Mouse (Mus musculus) forebrain, embryonic 12.5 days (tissue): ENCODE measurements around the gene Lrrc26. TPM values are rescaled to one million over a fixed set of nuclear protein-coding genes. Genes with fewer than 3 reads are reported as not detected.

Experiments used
- ATAC-seq: fragments of 200-750 bp; cut with Nextera tagmentation; 2 replicates; pipeline ENCODE4 v1.8.0; 2017; ENCODE audit warnings: moderate TSS enrichment; ENCODE audit not compliant: low FRiP score
- H3K27ac ChIP-seq: fragments of 300-500 bp; sonication (generic); 2 replicates; pipeline ENCODE4 v1.5.1; 2016; ENCODE audit warnings: mild to moderate bottlenecking
- H3K27me3 ChIP-seq: fragments of 300-500 bp; sonication (generic); 2 replicates; pipeline ENCODE4 v1.6.1; 2016; ENCODE audit warnings: mild to moderate bottlenecking
- H3K36me3 ChIP-seq: fragments of 300-500 bp; sonication (generic); replicated peaks from 2 replicates; pipeline ENCODE4 v1.6.1; 2016; ENCODE audit warnings: mild to moderate bottlenecking
- H3K4me1 ChIP-seq: fragments of 300-500 bp; sonication (generic); 2 replicates; pipeline ENCODE4 v1.6.1; 2016
- H3K4me2 ChIP-seq: fragments of 300-500 bp; sonication (generic); 2 replicates; pipeline ENCODE4 v1.6.1; 2016; ENCODE audit warnings: mild to moderate bottlenecking, moderate library complexity
- H3K4me3 ChIP-seq: fragments of 300-500 bp; sonication (generic); replicated peaks from 2 replicates; pipeline ENCODE4 v1.5.1; 2016; ENCODE audit warnings: mild to moderate bottlenecking
- H3K9ac ChIP-seq: fragments of 300-500 bp; sonication (generic); 2 replicates; pipeline ENCODE4 v1.6.1; 2016; ENCODE audit warnings: mild to moderate bottlenecking
- H3K9me3 ChIP-seq: fragments of 300-500 bp; sonication (generic); 2 replicates; pipeline ENCODE4 v1.6.1; 2016
- WGBS: fragments of 180-500 bp; shearing (Covaris S2); methylation state at CpG from one replicate; pipeline ENCODE4 v1.1.7; 2016; 5-methylcytosine and 5-hydroxymethylcytosine counted together
- polyA plus RNA-seq: library from polyadenylated mRNA; unstranded; fragments of >200 nt; fragmentation: Nextera tagmentation; extraction: Ambion mirVana; gene quantifications from 2 replicates; pipeline ENCODE4 v1.2.1, GENCODE M21; 2016

Lrrc26 gene
- polyA plus RNA-seq, 1 experiment from 2014 or later = not detected

DNA sequence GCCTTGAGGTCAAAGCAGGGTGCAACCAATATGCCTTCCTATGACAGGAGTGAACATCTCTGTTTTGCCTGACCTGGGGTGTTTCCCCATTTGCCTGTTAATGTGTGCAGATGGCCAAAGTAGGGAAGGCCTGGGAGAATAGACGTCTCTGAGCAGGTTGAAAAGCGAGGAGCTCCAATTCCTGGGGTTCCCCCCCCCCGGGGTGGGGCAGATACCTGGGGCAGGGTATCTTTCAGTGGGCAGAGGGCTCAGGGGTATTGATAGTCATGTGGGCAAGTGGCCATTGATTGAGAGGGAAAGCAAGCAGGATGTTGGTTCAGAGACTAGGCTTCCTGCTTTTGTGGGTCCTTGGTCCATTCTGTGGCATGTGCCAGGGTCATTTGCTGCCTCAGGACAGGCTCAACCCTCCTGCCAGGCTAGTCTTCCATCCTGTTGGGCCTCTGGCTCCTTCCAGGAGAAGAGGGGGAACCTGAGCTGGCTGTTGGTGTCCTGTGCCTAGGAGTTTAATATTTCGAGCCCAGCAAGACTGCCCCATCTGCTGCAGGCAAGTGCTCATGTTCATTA is 21.9 kb upstream of the Lrrc26 start:
- 80% methylated on average over 4 of the region's 4 CpGs for WGBS
- peaks cover 23% of the 10 kb centered on the region for H3K27me3 ChIP-seq
- no peak overlapping the region for H3K27ac ChIP-seq
- no peak overlapping the region for H3K4me2 ChIP-seq
- no peaks in the 10 kb centered on the region for H3K9me3 ChIP-seq
- peaks cover 34% of the 10 kb centered on the region for H3K36me3 ChIP-seq
- no peak overlapping the region for H3K4me3 ChIP-seq
- no peak overlapping the region for H3K9ac ChIP-seq
- no peak for ATAC-seq
- H3K4me1 ChIP-seq = peaks cover 59% of the 10 kb centered on the region

DNA sequence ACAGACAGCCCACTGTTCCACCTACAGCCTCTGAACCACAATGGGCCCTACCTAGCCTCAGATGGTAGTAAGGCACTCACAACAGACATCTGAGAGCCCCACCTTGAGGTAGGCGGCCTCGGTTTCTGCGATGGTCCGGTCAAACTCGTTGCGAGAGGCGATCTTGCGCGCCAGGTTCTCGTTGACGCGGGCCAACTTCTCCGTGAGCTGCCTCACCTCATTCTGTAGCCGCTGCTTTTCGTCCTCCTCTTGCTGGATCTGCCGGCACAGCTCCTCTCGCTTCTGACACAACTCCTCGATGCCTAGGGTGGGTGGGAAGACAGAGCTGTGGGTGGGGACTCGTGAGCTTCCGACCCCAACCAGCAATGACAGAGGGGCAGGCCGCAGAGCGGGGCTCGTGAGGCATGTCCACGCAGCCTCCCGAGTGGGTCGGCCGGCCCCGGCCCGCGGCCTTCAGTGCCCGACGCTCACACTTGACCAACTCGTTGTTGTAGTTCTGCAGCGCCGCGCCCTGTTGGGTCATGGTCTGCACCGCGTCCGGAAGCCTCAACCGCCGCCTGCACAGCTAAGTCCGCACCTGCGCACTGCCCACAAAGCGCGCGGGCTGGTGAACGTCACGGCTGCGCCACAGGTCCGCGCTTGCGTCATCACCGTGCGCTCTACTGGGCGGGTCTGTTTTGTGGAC is 17.7 kb upstream of the Lrrc26 start, which contains the start of the genes Ssna1 and Anapc2:
Gene Ssna1, minus strand, starts transcription at position 612 of the 685 bp plus-strand sequence.
Gene Anapc2, plus strand, starts transcription at position 652 of the 685 bp plus-strand sequence.
- ATAC-seq = peak; percentile 98
- peak within 1 kb of the TSS; percentile 93 for H3K4me2 ChIP-seq
- peak within 1 kb of the TSS; percentile 73 for H3K4me3 ChIP-seq
- H3K27me3 ChIP-seq = no peaks in the 10 kb centered on the region
- H3K9me3 ChIP-seq = no peaks in the 10 kb centered on the region
- peak within 1 kb of the TSS; percentile 80 for H3K27ac ChIP-seq
- H3K9ac ChIP-seq = peak within 1 kb of the TSS; percentile 90
- WGBS = under 1% methylated on average over 52 of the region's 55 CpGs
- peaks cover 70% of the 10 kb centered on the region for H3K36me3 ChIP-seq
- peaks cover 35% of the 10 kb centered on the region for H3K4me1 ChIP-seq

DNA sequence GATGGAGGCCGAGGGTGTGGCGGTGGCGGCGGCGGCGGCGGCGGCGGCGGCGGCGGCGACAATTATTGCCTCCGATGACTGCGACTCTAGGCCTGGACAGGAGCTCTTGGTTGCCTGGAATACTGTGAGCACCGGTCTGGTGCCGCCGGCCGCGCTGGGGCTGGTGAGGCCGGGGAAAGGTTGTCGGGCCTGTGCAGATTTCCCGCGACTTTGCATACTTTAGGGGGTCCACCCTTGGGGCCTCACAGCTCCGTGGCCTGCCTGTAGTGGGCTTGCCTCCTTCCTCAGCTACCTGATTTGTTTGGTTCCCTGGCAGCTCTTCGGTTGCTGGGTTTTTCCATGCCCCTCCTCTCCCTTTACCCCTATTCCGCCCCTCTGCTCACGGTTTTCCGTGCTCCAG is 17.2 kb upstream of the Lrrc26 start:
- peak overlapping the region; percentile 73 for H3K4me3 ChIP-seq
- H3K4me2 ChIP-seq = peak overlapping the region; percentile 93
- H3K36me3 ChIP-seq = peaks cover 76% of the 10 kb centered on the region
- peak; percentile 68; the same call in 1 of the 2 replicates for ATAC-seq
- H3K27me3 ChIP-seq = no peaks in the 10 kb centered on the region
- WGBS = 1% methylated on average over 29 of the region's 29 CpGs
- H3K4me1 ChIP-seq = peaks cover 30% of the 10 kb centered on the region
- H3K9ac ChIP-seq = peak overlapping the region; percentile 90
- no peaks in the 10 kb centered on the region for H3K9me3 ChIP-seq
- no peak overlapping the region for H3K27ac ChIP-seq

DNA sequence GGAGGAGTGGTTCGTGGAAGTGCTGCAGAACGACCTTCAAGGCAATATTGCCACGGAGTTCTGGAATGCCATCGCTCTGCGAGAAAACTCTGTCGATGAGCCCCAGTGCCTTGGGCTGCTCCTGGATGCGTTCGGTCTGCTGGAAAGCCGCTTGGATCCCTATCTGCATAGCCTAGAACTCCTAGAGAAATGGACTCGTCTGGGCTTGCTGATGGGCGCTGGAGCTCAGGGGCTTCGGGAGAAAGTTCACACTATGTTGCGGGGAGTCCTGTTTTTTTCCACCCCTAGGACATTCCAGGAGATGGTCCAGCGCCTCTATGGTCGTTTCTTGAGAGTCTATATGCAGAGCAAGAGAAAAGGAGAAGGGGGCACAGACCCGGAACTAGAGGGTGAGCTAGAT is 16.7 kb upstream of the Lrrc26 start:
- Histone ChIP-seq H3K9ac (peak overlapping the region; percentile 90), H3K36me3 (peaks cover 76% of the 10 kb centered on the region), H3K4me3 (peak overlapping the region; percentile 73), H3K27me3 (no peaks in the 10 kb centered on the region), H3K4me1 (peaks cover 29% of the 10 kb centered on the region), H3K4me2 (peak overlapping the region; percentile 93), H3K9me3 (no peaks in the 10 kb centered on the region), H3K27ac (no peak overlapping the region)
- no peak for ATAC-seq
- WGBS = 39% methylated on average over 16 of the region's 16 CpGs

DNA sequence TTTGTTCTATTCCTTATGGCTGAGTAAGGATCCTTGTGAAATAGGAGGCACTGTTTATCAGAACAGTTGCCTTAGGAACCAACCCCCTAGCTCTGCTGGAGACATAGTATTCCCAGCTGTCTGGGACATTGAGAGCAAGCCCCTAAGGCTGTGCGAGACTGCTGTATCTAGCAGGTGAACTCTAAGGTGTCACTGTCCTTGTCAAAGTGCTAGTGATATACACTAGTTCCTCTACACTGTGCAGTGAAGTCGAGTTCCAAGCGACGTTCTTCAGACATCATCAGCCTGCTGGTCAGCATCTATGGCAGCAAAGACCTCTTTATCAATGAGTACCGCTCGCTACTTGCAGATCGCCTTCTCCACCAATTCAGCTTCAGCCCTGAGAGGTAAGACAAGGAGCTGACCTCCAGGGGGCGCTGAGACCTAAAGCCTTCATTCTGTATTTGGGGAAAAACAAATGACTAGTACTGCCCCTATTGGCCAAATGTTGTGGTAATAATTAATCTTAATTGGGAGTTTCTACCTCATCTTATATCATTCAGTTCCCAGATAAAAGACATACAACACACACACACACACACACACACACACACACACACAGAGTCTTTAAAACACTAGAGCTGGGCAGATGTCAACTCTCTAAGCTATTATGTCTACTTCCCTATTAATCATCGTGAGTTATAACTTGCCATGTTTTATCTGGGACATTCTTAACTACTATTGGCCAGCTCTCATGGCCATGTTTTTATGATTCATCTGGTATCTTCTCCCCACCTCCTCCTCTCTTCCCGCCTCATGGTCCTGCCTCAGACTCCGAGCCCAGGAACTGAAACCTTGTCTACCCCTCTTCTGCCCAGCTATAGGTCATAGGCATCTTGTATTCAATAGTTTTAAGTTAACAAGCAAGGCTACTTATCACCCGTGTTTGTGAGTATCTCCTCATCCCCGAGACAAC is 10.5 kb upstream of the Lrrc26 start:
- ATAC-seq = 0 out of 2 replicates have a peak, but pooled peaks have one; percentile 44

GRCm38 (mm10) chr2:25285551-25285950 is 4.2 kb upstream of the Lrrc26 start:
- ATAC-seq = no peak
- H3K9me3 ChIP-seq = no peaks in the 10 kb centered on the region
- peaks cover 40% of the 10 kb centered on the region for H3K27me3 ChIP-seq
- WGBS = 92% methylated on average over 2 of the region's 2 CpGs
- no peak overlapping the region for H3K4me2 ChIP-seq
- H3K4me3 ChIP-seq = no peak overlapping the region
- H3K27ac ChIP-seq = no peak overlapping the region
- peaks cover 59% of the 10 kb centered on the region for H3K36me3 ChIP-seq
- H3K4me1 ChIP-seq = 0 out of 2 replicates have a peak, but pooled peaks cover 8% of the 10 kb centered on the region
- H3K9ac ChIP-seq = no peak overlapping the region

More for the DNA sequence above, 10.5 kb upstream of the Lrrc26 start:
- Histone ChIP-seq H3K27me3 (no peaks in the 10 kb centered on the region), H3K9ac (no peak overlapping the region), H3K4me3 (no peak overlapping the region), H3K9me3 (no peaks in the 10 kb centered on the region), H3K4me2 (no peak overlapping the region), H3K4me1 (peaks cover under 1% of the 10 kb centered on the region; the same call in 1 of the 2 replicates), H3K27ac (no peak overlapping the region), H3K36me3 (peaks cover 96% of the 10 kb centered on the region)
- WGBS = 58% methylated on average over 13 of the region's 13 CpGs

DNA sequence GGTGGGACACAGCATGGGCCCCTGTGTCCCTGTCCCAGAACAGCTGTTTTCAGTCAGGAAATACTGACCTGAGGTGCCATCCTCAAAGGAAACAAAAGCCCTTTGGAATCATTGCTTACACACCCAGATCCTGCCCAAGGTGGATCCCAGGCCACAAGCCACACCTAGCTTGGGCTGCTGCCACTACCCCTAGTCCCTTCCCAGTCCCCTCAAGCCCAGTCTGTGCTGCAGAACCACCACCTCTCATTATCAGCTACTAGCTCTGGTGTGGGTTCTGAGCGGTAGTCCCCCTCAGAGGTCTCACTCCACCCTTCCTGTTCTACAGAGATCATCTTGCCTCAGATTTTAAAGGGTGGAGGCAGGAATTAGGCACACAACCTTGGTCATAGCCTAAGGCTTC is 3.4 kb upstream of the Lrrc26 start:
- H3K9ac ChIP-seq = no peak overlapping the region
- peaks cover 51% of the 10 kb centered on the region for H3K36me3 ChIP-seq
- ATAC-seq = no peak
- H3K27ac ChIP-seq = no peak overlapping the region
- WGBS = 92% methylated on average over 1 of the region's 1 CpGs
- H3K4me2 ChIP-seq = no peak overlapping the region
- H3K27me3 ChIP-seq = peaks cover 48% of the 10 kb centered on the region
- H3K4me3 ChIP-seq = no peak overlapping the region
- H3K4me1 ChIP-seq = 0 out of 2 replicates have a peak, but pooled peaks cover 12% of the 10 kb centered on the region
- H3K9me3 ChIP-seq = no peaks in the 10 kb centered on the region

GRCm38 (mm10) chr2:25286837-25287636 is 2.7 kb upstream of the Lrrc26 start:
- H3K4me3 ChIP-seq = no peak overlapping the region
- H3K4me1 ChIP-seq = peaks cover 13% of the 10 kb centered on the region
- 56% methylated on average over 7 of the region's 7 CpGs for WGBS
- no peaks in the 10 kb centered on the region for H3K9me3 ChIP-seq
- no peak overlapping the region for H3K4me2 ChIP-seq
- H3K9ac ChIP-seq = no peak overlapping the region
- H3K27me3 ChIP-seq = peaks cover 55% of the 10 kb centered on the region
- H3K36me3 ChIP-seq = peaks cover 46% of the 10 kb centered on the region
- no peak for ATAC-seq
- no peak overlapping the region for H3K27ac ChIP-seq

GRCm38 (mm10) chr2:25287927-25288649 is 1.6 kb upstream of the Lrrc26 start, which contains the start of gene Tmem210:
Gene Tmem210, plus strand, starts transcription at chr2:25288145.
- no peak within 1 kb of the TSS for H3K9ac ChIP-seq
- peaks cover 66% of the 10 kb centered on the region for H3K27me3 ChIP-seq
- H3K4me1 ChIP-seq = peaks cover 19% of the 10 kb centered on the region
- WGBS = 86% methylated on average over 6 of the region's 6 CpGs
- H3K4me2 ChIP-seq = no peak within 1 kb of the TSS
- no peak within 1 kb of the TSS for H3K27ac ChIP-seq
- no peak within 1 kb of the TSS for H3K4me3 ChIP-seq
- H3K9me3 ChIP-seq = no peaks in the 10 kb centered on the region
- H3K36me3 ChIP-seq = peaks cover 36% of the 10 kb centered on the region
- no peak for ATAC-seq

GRCm38 (mm10) chr2:25288734-25289345 is 875 bp upstream of the Lrrc26 start:
- 79% methylated on average over 7 of the region's 7 CpGs for WGBS
- ATAC-seq = no peak
- peaks cover 29% of the 10 kb centered on the region for H3K36me3 ChIP-seq
- peaks cover 19% of the 10 kb centered on the region for H3K4me1 ChIP-seq
- no peak overlapping the region for H3K4me3 ChIP-seq
- H3K9me3 ChIP-seq = no peaks in the 10 kb centered on the region
- no peak overlapping the region for H3K27ac ChIP-seq
- peaks cover 73% of the 10 kb centered on the region for H3K27me3 ChIP-seq
- H3K9ac ChIP-seq = no peak overlapping the region
- no peak overlapping the region for H3K4me2 ChIP-seq
